Mouse (Mus musculus) liver, postnatal 0 days (tissue): ENCODE data around the gene Wscd2. TPM values are rescaled to one million over a fixed set of nuclear protein-coding genes. Genes with fewer than 3 reads are reported as not detected.

Experiments
- ATAC-seq: fragments of 200-750 bp; cut with Nextera tagmentation; 2 replicates; pipeline ENCODE4 v1.8.0; 2017; ENCODE audit warnings: mild to moderate bottlenecking, moderate library complexity
- DNase-seq: peaks from one replicate; pipeline ENCODE4 v3.0.0-alpha.2; 2016
- H3K27ac ChIP-seq: fragments of 300-500 bp; sonication (generic); 2 replicates; pipeline ENCODE4 v1.5.1; 2014; ENCODE audit warnings: antibody characterized with exemption, moderate library complexity, mild to moderate bottlenecking, low read depth
- H3K27me3 ChIP-seq: fragments of 300-500 bp; sonication (generic); 2 replicates; pipeline ENCODE4 v1.6.1; 2014; ENCODE audit warnings: low read length, control low read depth, mixed read lengths; ENCODE audit not compliant: insufficient read depth
- H3K36me3 ChIP-seq: fragments of 300-500 bp; sonication (generic); replicated peaks from 2 replicates; pipeline ENCODE4 v1.6.1; 2014; ENCODE audit warnings: mild to moderate bottlenecking, control low read depth, low read length, moderate library complexity, mixed read lengths; ENCODE audit not compliant: insufficient read depth
- H3K4me1 ChIP-seq: fragments of 300-500 bp; sonication (generic); 2 replicates; pipeline ENCODE4 v1.6.1; 2014; ENCODE audit warnings: antibody characterized with exemption, mild to moderate bottlenecking, control low read depth; ENCODE audit not compliant: insufficient read depth
- H3K4me2 ChIP-seq: fragments of 300-500 bp; sonication (generic); 2 replicates; pipeline ENCODE4 v1.6.1; 2014; ENCODE audit warnings: low read depth, mild to moderate bottlenecking, low read length, moderate library complexity, mixed read lengths
- H3K4me3 ChIP-seq: fragments of 300-500 bp; sonication (generic); 2 replicates; pipeline ENCODE4 v1.5.1; 2014; ENCODE audit warnings: low read depth, low read length
- H3K9ac ChIP-seq: fragments of 300-500 bp; sonication (generic); replicated peaks from 2 replicates; pipeline ENCODE4 v1.6.1; 2014; ENCODE audit warnings: mild to moderate bottlenecking, moderate library complexity
- H3K9me3 ChIP-seq: fragments of 300-500 bp; sonication (generic); 2 replicates; pipeline ENCODE4 v1.6.1; 2016; ENCODE audit warnings: mild to moderate bottlenecking, control low read depth, low read length, mixed read lengths
- CTCF ChIP-seq: sonication (generic); IDR thresholded peaks from 2 replicates; pipeline ENCODE4 v1.5.1; 2016; ENCODE audit warnings: antibody characterized with exemption, low read depth
- EP300 ChIP-seq: IDR thresholded peaks from 2 replicates; pipeline ENCODE4 v1.6.1; 2016; ENCODE audit warnings: antibody characterized with exemption, low read depth, mild to moderate bottlenecking
- WGBS: fragments of 180-500 bp; shearing (Covaris S2); extraction: QIAGEN DNeasy Blood & Tissue Kit; methylation state at CpG from one replicate; pipeline ENCODE4 v1.1.7; 2014; ENCODE audit not compliant: insufficient replicate concordance; 5-methylcytosine and 5-hydroxymethylcytosine counted together
- polyA plus RNA-seq: library from polyadenylated mRNA; unstranded; fragments of >200 nt; fragmentation: Nextera tagmentation; extraction: Ambion mirVana; gene quantifications from 2 replicates; pipeline ENCODE4 v1.2.1, GENCODE M21; 2015

Wscd2 gene
- polyA plus RNA-seq, 1 experiment from 2014 or later, result not detected

- H3K36me3 ChIP-seq, result no peaks in the 10 kb centered on the region
Observed at GRCm38 (mm10) chr5:113633037-113633714, 143.0 kb downstream of the Wscd2 start.

DNA sequence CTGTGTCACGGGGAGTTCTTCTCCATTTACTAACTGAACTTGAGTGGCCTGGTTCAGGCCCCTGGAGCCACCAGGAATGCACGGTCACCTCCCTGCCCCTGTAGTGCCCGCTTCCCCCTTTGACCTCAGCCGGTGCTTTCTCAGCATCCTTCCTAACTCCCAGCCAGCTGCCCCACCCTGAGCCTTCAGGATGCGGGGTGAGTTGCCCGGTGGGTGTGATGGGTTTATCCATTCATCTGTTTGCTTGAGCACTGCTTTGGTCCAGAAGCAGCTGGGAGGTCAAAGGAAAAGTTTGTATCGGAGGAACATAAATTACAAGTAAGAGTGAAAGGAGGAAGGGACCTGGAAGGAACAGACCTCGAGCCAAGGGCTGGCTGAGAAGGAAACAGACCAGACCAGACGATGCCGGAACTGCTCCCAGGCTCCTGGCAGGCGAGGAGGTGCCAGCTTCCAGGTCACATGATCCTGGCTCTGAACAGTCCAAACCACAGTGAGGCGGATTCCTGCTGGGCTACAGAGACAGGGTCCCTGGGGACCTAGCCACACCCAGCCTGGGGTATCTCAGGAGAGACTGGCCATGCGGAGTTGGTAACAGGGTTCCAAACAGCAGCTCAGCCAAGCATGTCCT is 144.0 kb downstream of the Wscd2 start:
- Histone ChIP-seq H3K4me2 (no peak overlapping the region), H3K36me3 (no peaks in the 10 kb centered on the region), H3K4me3 (no peak overlapping the region), H3K9ac (no peak overlapping the region), H3K27ac (peak overlapping the region; percentile 24; the same call in 1 of the 2 replicates), H3K9me3 (no peaks in the 10 kb centered on the region), H3K4me1 (no peaks in the 10 kb centered on the region), H3K27me3 (no peaks in the 10 kb centered on the region)
- 32% methylated on average over 13 of the region's 13 CpGs for WGBS
- peak; percentile 56 for ATAC-seq
- DNase-seq, result no peak
- no peak for TF ChIP-seq CTCF
- no peak for TF ChIP-seq EP300

More at GRCm38 (mm10) chr5:113633037-113633714, 143.0 kb downstream of the Wscd2 start:
- no peak overlapping the region for H3K4me2 ChIP-seq
- no peak overlapping the region for H3K27ac ChIP-seq
- ATAC-seq, result no peak
- TF ChIP-seq EP300 (no peak), CTCF (no peak)
- H3K4me1 ChIP-seq, result no peaks in the 10 kb centered on the region
- DNase-seq, result no peak
- H3K9ac ChIP-seq, result no peak overlapping the region
- H3K27me3 ChIP-seq, result no peaks in the 10 kb centered on the region
- 52% methylated on average over 9 of the region's 9 CpGs for WGBS
- H3K4me3 ChIP-seq, result no peak overlapping the region
- H3K9me3 ChIP-seq, result no peaks in the 10 kb centered on the region

DNA sequence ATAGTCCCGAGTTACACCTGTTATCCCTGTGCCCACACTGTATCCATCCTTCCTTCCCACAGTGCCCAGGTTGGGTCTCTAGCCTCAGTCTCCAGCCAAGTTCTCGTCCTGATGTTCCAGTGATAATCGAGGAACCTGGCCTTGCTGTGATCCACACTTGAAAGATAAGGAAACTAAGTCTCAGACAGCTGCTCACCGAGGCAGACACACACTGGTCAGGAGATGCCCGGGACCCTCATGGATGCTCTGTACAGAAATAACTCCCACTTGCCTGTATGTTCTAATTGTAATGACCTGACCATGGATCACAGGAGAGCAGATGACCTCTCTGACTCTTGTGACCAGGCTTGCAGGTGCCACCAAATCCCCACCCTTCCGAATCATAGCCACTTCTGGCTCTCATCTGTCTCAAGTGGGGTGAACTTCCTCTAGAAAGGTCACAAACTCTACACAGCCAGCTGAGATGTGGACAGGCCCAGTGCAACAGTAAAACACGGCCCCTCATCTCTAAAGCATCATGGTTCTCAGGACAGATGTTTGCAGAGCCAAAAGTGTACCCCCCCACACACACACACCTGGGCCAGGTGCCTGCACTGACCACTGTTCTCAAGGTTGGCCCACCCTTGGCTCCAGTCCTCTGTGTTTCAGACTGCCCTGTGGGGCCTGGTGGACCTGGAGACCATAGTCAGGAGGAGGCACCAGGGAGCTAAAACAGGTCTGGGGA is 144.9 kb downstream of the Wscd2 start:
- H3K27me3 ChIP-seq, result no peaks in the 10 kb centered on the region
- no peaks in the 10 kb centered on the region for H3K9me3 ChIP-seq
- H3K4me2 ChIP-seq, result no peak overlapping the region
- no peaks in the 10 kb centered on the region for H3K36me3 ChIP-seq
- TF ChIP-seq EP300 (no peak), CTCF (no peak)
- no peak overlapping the region for H3K4me3 ChIP-seq
- no peak for DNase-seq
- no peak overlapping the region for H3K9ac ChIP-seq
- H3K4me1 ChIP-seq, result no peaks in the 10 kb centered on the region
- H3K27ac ChIP-seq, result no peak overlapping the region
- no peak for ATAC-seq
- WGBS, result 59% methylated on average over 7 of the region's 7 CpGs

DNA sequence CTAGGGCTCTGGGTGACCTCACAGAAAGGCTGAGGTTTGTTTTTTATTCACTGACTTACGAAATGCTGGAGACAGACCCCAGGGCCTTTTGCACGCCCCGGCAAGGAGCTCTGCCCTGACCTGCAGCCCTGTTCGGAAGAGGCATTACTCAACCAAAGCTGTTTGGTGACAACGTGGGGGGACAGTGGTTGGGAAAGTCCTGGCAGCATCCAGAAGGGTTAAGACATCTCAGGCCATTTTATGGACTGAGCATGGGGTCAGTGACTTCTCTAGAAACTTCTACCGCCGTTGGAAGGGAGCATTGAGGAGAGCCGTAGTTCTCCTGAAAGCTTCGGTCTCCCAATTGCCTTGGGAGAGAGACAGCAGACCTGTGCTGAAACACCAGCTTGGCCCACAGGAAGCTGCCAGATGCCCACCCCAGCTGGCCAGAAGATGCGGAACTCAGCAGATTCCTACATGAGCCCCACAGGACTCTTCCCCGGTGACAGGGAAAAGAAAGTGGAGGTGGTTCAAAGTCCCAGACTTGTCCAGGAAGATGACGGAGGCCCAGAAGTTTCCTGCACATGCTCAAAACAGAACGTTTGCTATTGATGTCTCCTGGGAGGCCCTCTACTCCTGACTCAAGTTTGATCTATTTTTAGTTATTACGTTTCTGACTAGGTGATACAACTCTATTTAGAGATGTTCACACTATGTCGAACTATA is 145.9 kb downstream of the Wscd2 start:
- no peak for TF ChIP-seq CTCF
- no peak for TF ChIP-seq EP300

DNA sequence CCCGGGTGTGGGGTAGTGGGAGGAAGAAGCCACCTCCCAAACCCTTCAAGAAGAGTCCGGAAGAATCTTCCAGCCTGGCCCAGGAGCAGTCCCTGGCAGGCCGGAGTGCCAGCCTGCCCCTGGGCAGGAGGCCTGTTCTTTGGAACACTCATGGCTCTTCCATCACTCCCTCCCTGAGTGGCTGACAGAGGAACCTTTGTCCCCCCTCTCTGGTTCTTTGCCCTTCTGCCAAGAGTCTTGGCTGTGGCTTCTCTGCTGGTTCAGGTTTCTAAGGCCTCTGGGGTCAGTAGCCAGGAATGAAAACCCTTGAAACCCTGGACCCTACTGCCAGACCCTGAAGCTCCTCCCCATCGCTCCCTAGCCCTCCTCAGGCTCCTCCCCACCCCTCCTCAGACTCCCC is 147.5 kb downstream of the Wscd2 start:
- Histone ChIP-seq H3K4me2 (no peak overlapping the region), H3K36me3 (no peaks in the 10 kb centered on the region), H3K9ac (no peak overlapping the region), H3K4me3 (no peak overlapping the region), H3K4me1 (no peaks in the 10 kb centered on the region), H3K27ac (no peak overlapping the region), H3K27me3 (no peaks in the 10 kb centered on the region), H3K9me3 (no peaks in the 10 kb centered on the region)
- ATAC-seq (no peak), DNase-seq (no peak)
- 78% methylated on average over 4 of the region's 4 CpGs for WGBS
- TF ChIP-seq EP300 (no peak), CTCF (no peak)

More for the DNA sequence above, 145.9 kb downstream of the Wscd2 start:
- ATAC-seq, result no peak
- DNase-seq, result no peak
- Histone ChIP-seq H3K4me2 (no peak overlapping the region), H3K27me3 (no peaks in the 10 kb centered on the region), H3K4me1 (no peaks in the 10 kb centered on the region), H3K4me3 (no peak overlapping the region), H3K27ac (no peak overlapping the region), H3K36me3 (no peaks in the 10 kb centered on the region), H3K9me3 (no peaks in the 10 kb centered on the region), H3K9ac (no peak overlapping the region)
- 65% methylated on average over 15 of the region's 15 CpGs for WGBS

GRCm38 (mm10) chr5:113638055-113638454 is 147.9 kb downstream of the Wscd2 start:
- H3K4me1 ChIP-seq, result no peaks in the 10 kb centered on the region
- WGBS, result 71% methylated on average over 12 of the region's 12 CpGs
- no peak for DNase-seq
- ATAC-seq, result no peak
- no peaks in the 10 kb centered on the region for H3K36me3 ChIP-seq
- no peak overlapping the region for H3K9ac ChIP-seq
- H3K4me3 ChIP-seq, result no peak overlapping the region
- no peaks in the 10 kb centered on the region for H3K9me3 ChIP-seq
- H3K27ac ChIP-seq, result no peak overlapping the region
- H3K4me2 ChIP-seq, result no peak overlapping the region
- no peak for TF ChIP-seq CTCF
- no peak for TF ChIP-seq EP300
- no peaks in the 10 kb centered on the region for H3K27me3 ChIP-seq
